Mouse (Mus musculus): ENCODE measurements around the gene Ciita. TPM values are rescaled to one million over a fixed set of nuclear protein-coding genes. Genes with fewer than 3 reads are reported as not detected.

Ciita gene
- polyA plus RNA-seq, 1 experiment, result 0.01 TPM

DNA sequence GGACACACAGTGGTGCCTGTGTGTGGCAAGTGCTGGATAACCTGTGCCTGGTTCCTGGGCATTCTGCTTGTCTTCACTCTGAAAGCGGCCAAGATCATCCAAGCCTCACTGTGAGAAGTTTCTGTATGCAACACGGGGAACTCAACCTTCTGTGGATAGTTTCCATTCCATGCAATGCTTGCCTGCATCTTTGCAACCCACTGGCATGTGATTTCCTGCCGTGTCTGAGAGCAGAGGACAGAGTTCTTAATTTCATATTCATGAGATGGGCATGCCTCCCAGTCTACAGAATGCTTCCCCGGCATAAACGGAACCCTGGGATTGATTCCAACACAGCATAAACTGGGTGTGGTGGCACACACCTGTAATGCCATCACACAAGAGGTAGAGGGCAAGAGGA, 41.8 kb upstream of the Ciita start:
- Histone ChIP-seq H3K4me3 (no peak overlapping the region), H3ac (ENCODE audit: control insufficient read depth, insufficient read length) (no peak overlapping the region), H3K27me3 (ENCODE audit: control insufficient read depth, insufficient read depth, insufficient read length) (no peaks in the 10 kb centered on the region), H3K4me2 (ENCODE audit: low read depth) (no peak overlapping the region), H3K36me3 (ENCODE audit: control insufficient read depth, insufficient read depth) (no peaks in the 10 kb centered on the region), H3K79me2 (ENCODE audit: control insufficient read depth, insufficient read depth) (no peaks in the 10 kb centered on the region)
- TF ChIP-seq MYOG (IDR thresholded peaks at IDR 0.05; ENCODE audit: control insufficient read depth in 1 of 3, insufficient read depth in 1 of 3, insufficient read length in 2 of 3, low read depth in 2 of 3), result no peak
- TF ChIP-seq E2F4 (IDR thresholded peaks at IDR 0.05; ENCODE audit: insufficient read depth), result no peak
- TF ChIP-seq REST (IDR thresholded peaks at IDR 0.05; ENCODE audit: insufficient read depth, insufficient read length), result no peak
- no peak for TF ChIP-seq MYOD1 (IDR thresholded peaks at IDR 0.05; ENCODE audit: control insufficient read depth in 1 of 3, insufficient read length in 2 of 3, low read depth in 2 of 3)
- no peak for TF ChIP-seq TCF12 (IDR thresholded peaks at IDR 0.05; ENCODE audit: insufficient read depth, poor library complexity, severe bottlenecking)
- no peak for TF ChIP-seq SRF (IDR thresholded peaks at IDR 0.05; ENCODE audit: control insufficient read depth, insufficient read length, low read depth)
- TF ChIP-seq TCF3 (IDR thresholded peaks at IDR 0.05; ENCODE audit: insufficient read length, low read depth), result no peak
- no peak for TF ChIP-seq POLR2A (IDR thresholded peaks at IDR 0.05; ENCODE audit: insufficient read length, low read depth)
- TF ChIP-seq POLR2AphosphoS2 (IDR thresholded peaks at IDR 0.05; ENCODE audit: insufficient read length, low read depth), result no peak
- TF ChIP-seq CEBPB (IDR thresholded peaks at IDR 0.05; ENCODE audit: insufficient read depth, poor library complexity, severe bottlenecking), result no peak
- no peak for TF ChIP-seq USF1 (IDR thresholded peaks at IDR 0.05; ENCODE audit: low read depth)
- TF ChIP-seq MAX (IDR thresholded peaks at IDR 0.05; ENCODE audit: low read depth), result no peak

DNA sequence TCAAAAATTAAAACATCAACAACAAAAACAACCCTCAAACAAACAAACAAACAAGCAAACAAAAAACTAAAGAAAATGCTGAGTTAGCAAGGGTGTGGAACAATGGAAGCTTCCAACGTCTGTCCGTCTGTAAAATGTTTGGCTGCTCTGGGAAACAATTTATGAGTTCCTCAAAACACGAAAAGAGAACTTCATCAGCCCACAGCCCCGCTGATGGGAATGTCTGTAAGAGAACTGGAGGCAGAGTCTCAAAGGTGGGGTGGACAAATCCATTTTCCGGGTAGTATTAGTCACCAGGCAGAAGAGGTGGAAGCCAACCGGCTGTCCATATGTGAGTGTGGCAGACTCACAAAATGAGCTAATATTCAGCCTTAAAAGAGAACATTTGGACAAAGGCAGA, 38.5 kb upstream of the Ciita start:
- TF ChIP-seq USF1 (IDR thresholded peaks at IDR 0.05; ENCODE audit: low read depth), result no peak
- Histone ChIP-seq H3ac (ENCODE audit: control insufficient read depth, insufficient read length) (no peak overlapping the region), H3K4me3 (no peak overlapping the region), H3K27me3 (ENCODE audit: control insufficient read depth, insufficient read depth, insufficient read length) (no peaks in the 10 kb centered on the region), H3K4me2 (ENCODE audit: low read depth) (no peak overlapping the region), H3K36me3 (ENCODE audit: control insufficient read depth, insufficient read depth) (no peaks in the 10 kb centered on the region), H3K79me2 (ENCODE audit: control insufficient read depth, insufficient read depth) (no peaks in the 10 kb centered on the region)

DNA sequence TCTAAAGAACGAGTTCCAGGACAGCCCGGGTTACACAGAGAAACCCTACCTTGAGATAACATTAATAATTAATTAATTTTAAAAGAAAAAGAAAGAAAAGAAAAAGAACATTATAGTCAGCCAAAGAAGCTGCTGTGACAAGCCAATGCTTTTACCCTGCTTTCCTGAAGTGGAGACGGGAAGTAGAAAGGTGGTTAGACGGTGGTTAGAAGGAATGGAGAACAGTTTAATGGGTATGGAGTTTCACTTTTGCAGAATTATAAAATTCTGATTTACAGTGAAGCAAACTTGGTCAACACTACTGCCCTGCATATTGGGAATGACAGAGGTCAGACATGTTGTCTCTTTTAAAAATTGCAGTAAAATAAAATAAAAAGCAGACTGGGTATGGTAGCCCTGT, 38.1 kb upstream of the Ciita start:
- Histone ChIP-seq H3K4me3 (no peak overlapping the region), H3ac (ENCODE audit: control insufficient read depth, insufficient read length) (no peak overlapping the region), H3K79me2 (ENCODE audit: control insufficient read depth, insufficient read depth) (no peaks in the 10 kb centered on the region), H3K27me3 (ENCODE audit: control insufficient read depth, insufficient read depth, insufficient read length) (no peaks in the 10 kb centered on the region), H3K4me2 (ENCODE audit: low read depth) (no peak overlapping the region), H3K36me3 (ENCODE audit: control insufficient read depth, insufficient read depth) (no peaks in the 10 kb centered on the region)
- TF ChIP-seq REST (IDR thresholded peaks at IDR 0.05; ENCODE audit: insufficient read depth, insufficient read length) (no peak), MYOD1 (IDR thresholded peaks at IDR 0.05; ENCODE audit: control insufficient read depth in 1 of 3, insufficient read length in 2 of 3, low read depth in 2 of 3) (no peak), E2F4 (IDR thresholded peaks at IDR 0.05; ENCODE audit: insufficient read depth) (no peak), TCF12 (IDR thresholded peaks at IDR 0.05; ENCODE audit: insufficient read depth, poor library complexity, severe bottlenecking) (no peak), SRF (IDR thresholded peaks at IDR 0.05; ENCODE audit: control insufficient read depth, insufficient read length, low read depth) (no peak), POLR2AphosphoS2 (IDR thresholded peaks at IDR 0.05; ENCODE audit: insufficient read length, low read depth) (no peak), TCF3 (IDR thresholded peaks at IDR 0.05; ENCODE audit: insufficient read length, low read depth) (no peak), CEBPB (IDR thresholded peaks at IDR 0.05; ENCODE audit: insufficient read depth, poor library complexity, severe bottlenecking) (no peak), USF1 (IDR thresholded peaks at IDR 0.05; ENCODE audit: low read depth) (no peak), MYOG (IDR thresholded peaks at IDR 0.05; ENCODE audit: control insufficient read depth in 1 of 3, insufficient read depth in 1 of 3, insufficient read length in 2 of 3, low read depth in 2 of 3) (no peak)

DNA sequence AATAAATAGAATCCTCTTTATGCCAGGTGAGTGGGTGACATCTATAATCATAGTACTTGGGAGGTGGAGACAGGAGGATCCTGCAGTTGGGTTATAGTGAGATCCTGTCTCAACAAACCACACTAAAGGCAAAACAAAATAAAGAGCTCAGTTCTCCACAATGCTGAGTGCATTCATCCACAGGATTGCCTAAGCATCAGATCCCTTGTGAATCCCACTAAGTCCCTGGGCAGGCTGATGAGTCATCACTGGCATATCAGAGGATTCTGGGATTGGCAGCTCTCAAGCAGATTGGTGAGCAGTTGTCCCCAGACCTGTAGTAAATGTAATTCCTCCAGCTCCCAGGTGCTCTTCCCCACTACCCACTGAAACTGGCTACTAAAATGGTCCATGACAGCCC, 36.1 kb upstream of the Ciita start:
- no peak for TF ChIP-seq USF1 (IDR thresholded peaks at IDR 0.05; ENCODE audit: low read depth)
- TF ChIP-seq SRF (IDR thresholded peaks at IDR 0.05; ENCODE audit: control insufficient read depth, insufficient read length, low read depth), result no peak
- no peak for TF ChIP-seq TCF3 (IDR thresholded peaks at IDR 0.05; ENCODE audit: insufficient read length, low read depth)
- TF ChIP-seq REST (IDR thresholded peaks at IDR 0.05; ENCODE audit: insufficient read depth, insufficient read length), result no peak
- TF ChIP-seq MAX (IDR thresholded peaks at IDR 0.05; ENCODE audit: low read depth), result no peak
- no peak for TF ChIP-seq CEBPB (IDR thresholded peaks at IDR 0.05; ENCODE audit: insufficient read depth, poor library complexity, severe bottlenecking)
- TF ChIP-seq TCF12 (IDR thresholded peaks at IDR 0.05; ENCODE audit: insufficient read depth, poor library complexity, severe bottlenecking), result no peak
- TF ChIP-seq MYOD1 (IDR thresholded peaks at IDR 0.05; ENCODE audit: control insufficient read depth in 1 of 3, insufficient read length in 2 of 3, low read depth in 2 of 3), result no peak
- no peak for TF ChIP-seq MYOG (IDR thresholded peaks at IDR 0.05; ENCODE audit: control insufficient read depth in 1 of 3, insufficient read depth in 1 of 3, insufficient read length in 2 of 3, low read depth in 2 of 3)
- no peak for TF ChIP-seq E2F4 (IDR thresholded peaks at IDR 0.05; ENCODE audit: insufficient read depth)
- TF ChIP-seq POLR2A (IDR thresholded peaks at IDR 0.05; ENCODE audit: insufficient read length, low read depth), result no peak
- TF ChIP-seq POLR2AphosphoS2 (IDR thresholded peaks at IDR 0.05; ENCODE audit: insufficient read length, low read depth), result no peak
- Histone ChIP-seq H3K79me2 (ENCODE audit: control insufficient read depth, insufficient read depth) (no peaks in the 10 kb centered on the region), H3K36me3 (ENCODE audit: control insufficient read depth, insufficient read depth) (no peaks in the 10 kb centered on the region), H3K4me3 (no peak overlapping the region), H3K27me3 (ENCODE audit: control insufficient read depth, insufficient read depth, insufficient read length) (no peaks in the 10 kb centered on the region), H3K4me2 (ENCODE audit: low read depth) (no peak overlapping the region), H3ac (ENCODE audit: control insufficient read depth, insufficient read length) (no peak overlapping the region)

DNA sequence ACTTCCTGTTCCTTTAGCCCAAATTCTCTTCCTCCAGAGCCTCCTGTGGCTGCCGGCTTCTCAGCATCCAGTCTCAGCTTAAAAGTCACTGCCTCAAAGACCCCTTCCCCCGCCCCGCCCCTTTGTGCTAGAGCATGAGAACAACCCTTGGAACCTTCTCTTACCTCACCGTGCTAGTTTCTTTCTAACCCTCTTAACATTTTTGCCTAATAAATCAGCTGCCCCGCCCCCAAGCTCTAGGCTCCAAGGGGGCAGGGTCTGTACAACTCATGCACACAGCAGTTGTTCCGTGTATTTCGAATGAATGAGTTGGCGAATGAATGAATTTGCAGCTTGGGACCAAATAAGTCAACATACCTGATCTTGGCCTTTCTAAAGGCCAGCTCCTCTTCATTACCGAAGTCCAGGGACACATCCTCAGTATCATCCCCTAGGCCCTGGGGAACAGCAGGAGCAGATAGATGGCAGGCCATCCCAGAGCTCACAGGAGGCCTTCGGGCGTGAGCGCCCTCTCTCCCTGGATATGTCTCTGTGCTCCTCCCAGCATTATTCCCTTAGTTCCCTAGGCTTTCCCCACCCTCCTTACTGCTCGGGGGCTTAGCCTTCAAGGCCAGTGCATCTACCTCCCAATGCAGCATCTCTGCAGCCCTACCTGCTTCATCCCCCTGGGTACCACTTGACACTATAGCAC, 33.1 kb upstream of the Ciita start:
- no peaks in the 10 kb centered on the region for H3K79me2 ChIP-seq (ENCODE audit: control insufficient read depth, insufficient read depth)
- peak overlapping the region; percentile 16 for H3K4me3 ChIP-seq
- no peaks in the 10 kb centered on the region for H3K36me3 ChIP-seq (ENCODE audit: control insufficient read depth, insufficient read depth)
- H3ac ChIP-seq (ENCODE audit: control insufficient read depth, insufficient read length), result no peak overlapping the region
- peak overlapping the region; percentile 74 for H3K4me2 ChIP-seq (ENCODE audit: low read depth)
- TF ChIP-seq POLR2AphosphoS2 (IDR thresholded peaks at IDR 0.05; ENCODE audit: insufficient read length, low read depth) (no peak), SRF (IDR thresholded peaks at IDR 0.05; ENCODE audit: control insufficient read depth, insufficient read length, low read depth) (no peak), POLR2A (IDR thresholded peaks at IDR 0.05; ENCODE audit: insufficient read length, low read depth) (no peak), MYOG (IDR thresholded peaks at IDR 0.05; ENCODE audit: control insufficient read depth in 1 of 3, insufficient read depth in 1 of 3, insufficient read length in 2 of 3, low read depth in 2 of 3) (no peak), TCF12 (IDR thresholded peaks at IDR 0.05; ENCODE audit: insufficient read depth, poor library complexity, severe bottlenecking) (no peak), MYOD1 (IDR thresholded peaks at IDR 0.05; ENCODE audit: control insufficient read depth in 1 of 3, insufficient read length in 2 of 3, low read depth in 2 of 3) (no peak)
- no peaks in the 10 kb centered on the region for H3K27me3 ChIP-seq (ENCODE audit: control insufficient read depth, insufficient read depth, insufficient read length)

Data from myocyte (in vitro differentiated cells).